Mouse (Mus musculus): ENCODE measurements at regions not wholly inside any gene's neighbourhood (a gene's known extent, or its start where the extent isn't known, plus 50 kb on each side); places are given as distances from the start of the nearest gene placed in this dataset.
"Not testable (repeated sequence)": the region's sequence is repeated elsewhere in the genome, so short reads cannot be mapped to it uniquely, and the experiment has no call there.

DNA sequence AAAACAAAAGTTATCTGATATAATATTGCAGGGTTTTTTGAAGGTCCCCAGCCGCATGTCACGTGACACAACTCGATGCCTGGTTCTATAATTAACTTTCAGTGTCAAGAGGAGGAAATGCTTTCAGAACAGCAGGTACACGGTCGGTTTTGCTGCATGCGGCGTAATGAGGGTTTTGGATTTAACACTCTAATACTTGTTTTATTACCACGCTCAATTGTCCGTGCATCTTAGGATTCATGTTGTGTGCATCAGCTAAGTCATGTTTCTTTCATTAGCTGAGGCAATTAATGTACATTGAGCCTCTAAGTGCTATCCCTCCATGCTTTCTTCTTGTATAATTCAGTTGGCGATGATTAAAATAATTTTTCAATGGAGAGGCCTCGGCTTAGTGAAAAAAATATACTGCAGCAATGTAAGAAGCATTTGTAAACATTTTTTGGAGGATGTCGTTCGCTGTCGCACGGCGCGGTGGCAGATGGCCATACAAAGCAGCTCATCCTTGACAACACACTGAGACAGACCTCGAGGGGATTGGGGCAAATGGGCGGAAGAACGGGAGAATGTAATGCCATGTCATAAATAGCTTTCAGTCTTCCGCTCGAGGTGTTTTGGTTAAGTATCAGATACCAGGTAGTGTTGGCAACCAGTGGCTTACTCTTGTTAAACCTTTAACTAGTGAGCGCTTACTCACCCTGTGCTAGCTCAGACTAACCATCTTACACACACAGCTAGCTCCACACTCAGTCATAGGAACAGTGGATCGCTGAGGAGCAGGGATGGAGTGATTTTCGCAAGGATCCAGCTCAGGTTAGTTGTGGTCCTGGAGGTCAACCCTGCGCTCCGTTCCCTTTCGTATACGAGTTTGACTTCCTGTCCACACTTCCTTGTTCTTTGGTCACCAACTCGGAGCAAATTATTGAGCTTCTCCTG is 130.2 kb upstream of the Rhobtb1 start:
- H3K9me3 ChIP-seq, result no peaks in the 10 kb centered on the region
- WGBS, result 83% methylated on average over 30 of the region's 30 CpGs
- no peaks in the 10 kb centered on the region for H3K4me1 ChIP-seq (replicated peaks)
- H3K4me3 ChIP-seq, result no peak overlapping the region
- peak; percentile 5 for DNase-seq (ENCODE audit: low spot score)
- no peaks in the 10 kb centered on the region for H3K36me3 ChIP-seq
- no peak overlapping the region for H3K27ac ChIP-seq
- H3K27me3 ChIP-seq (ENCODE audit: insufficient read depth, poor library complexity, severe bottlenecking), result no peaks in the 10 kb centered on the region

DNA sequence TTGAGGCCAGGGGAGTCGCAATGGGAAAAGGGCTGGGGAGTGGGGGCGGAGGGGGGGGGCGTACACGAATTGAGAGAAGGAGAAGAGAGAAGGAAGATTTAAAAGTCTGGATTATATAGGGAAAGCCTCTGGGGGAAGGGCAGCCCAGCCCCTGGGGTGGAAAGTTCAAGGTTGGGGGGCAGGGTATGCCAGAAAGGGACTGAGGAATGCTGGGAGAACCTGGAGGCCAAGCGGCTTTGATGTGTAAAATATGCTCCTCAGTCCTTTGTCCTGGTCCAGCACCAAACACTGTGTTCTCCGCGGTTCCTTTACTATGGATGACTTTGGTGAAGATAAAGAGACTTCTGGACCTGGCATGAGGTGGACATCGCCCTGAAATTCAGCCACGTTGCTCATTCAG is 117.8 kb upstream of the Rhobtb1 start:
- Histone ChIP-seq H3K27me3 (ENCODE audit: insufficient read depth, poor library complexity, severe bottlenecking) (no peaks in the 10 kb centered on the region), H3K27ac (no peak overlapping the region), H3K4me1 (replicated peaks) (peaks cover 7% of the 10 kb centered on the region; the same call in 1 of the 2 replicates), H3K4me3 (no peak overlapping the region), H3K36me3 (no peaks in the 10 kb centered on the region), H3K9me3 (no peaks in the 10 kb centered on the region; the same call in 1 of the 2 replicates)
- 67% methylated on average over 9 of the region's 9 CpGs for WGBS
- DNase-seq (ENCODE audit: low spot score), result no peak

DNA sequence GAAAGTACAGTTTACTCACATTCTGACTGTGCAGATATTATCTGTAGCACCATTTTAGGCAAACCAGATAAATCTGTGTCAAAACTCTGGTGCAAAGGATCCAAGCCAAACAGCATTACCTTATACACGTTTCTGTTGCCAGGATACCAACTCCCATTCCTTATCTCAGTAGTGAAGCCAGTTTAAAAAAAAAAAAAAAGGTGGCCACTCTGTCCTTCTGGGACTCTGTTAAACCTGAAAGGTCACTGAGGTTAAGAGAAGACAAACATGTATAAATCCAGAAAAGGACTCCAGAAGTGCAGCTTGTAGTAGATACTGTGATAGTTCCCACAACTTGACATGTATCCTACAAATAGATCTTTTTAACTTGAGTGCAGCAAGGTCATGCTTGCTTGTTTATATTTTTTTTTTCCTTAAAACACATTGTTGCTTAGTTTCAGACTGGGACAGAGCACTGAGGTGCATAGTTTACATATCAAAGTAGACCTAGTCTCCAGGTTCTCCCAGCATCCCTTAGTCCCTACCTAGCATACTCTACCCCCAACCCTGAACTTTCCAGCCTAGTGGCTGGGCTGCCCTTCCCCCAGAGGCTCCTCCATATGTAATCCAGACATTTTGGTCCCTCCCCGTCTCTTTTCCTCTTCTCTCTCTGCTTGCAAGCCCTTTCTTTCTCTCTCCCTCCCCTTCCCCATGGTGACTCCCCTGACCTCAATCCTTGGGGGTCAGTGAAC is 116.7 kb upstream of the Rhobtb1 start:
- H3K27ac ChIP-seq, result no peak overlapping the region
- no peaks in the 10 kb centered on the region for H3K27me3 ChIP-seq (ENCODE audit: insufficient read depth, poor library complexity, severe bottlenecking)
- H3K4me1 ChIP-seq (replicated peaks), result peaks cover 7% of the 10 kb centered on the region; the same call in 1 of the 2 replicates
- no peak overlapping the region for H3K4me3 ChIP-seq
- H3K9me3 ChIP-seq, result no peaks in the 10 kb centered on the region; the same call in 1 of the 2 replicates
- WGBS, result 48% methylated on average over 2 of the region's 2 CpGs
- no peaks in the 10 kb centered on the region for H3K36me3 ChIP-seq
- DNase-seq (ENCODE audit: low spot score), result no peak

DNA sequence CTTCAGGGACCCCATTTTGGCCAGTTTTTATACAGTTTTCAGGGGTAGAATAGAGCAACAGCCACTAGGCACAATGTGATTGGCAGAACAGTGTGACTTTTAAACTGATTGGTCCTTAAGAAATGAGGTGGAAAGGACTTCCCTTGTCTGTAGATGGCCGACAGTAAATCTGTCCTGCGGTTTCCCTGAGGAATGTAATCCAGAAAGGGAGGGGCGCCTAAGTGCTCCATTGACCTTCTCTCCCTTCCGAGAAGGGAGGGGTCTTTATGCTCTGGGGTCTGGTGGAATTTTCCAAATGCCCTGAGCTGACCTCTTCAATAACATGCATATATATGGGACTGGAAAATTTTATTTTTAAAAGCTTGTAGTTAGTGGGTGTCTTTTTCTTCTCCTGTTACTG is 115.7 kb upstream of the Rhobtb1 start:
- H3K4me3 ChIP-seq; DNase-seq (ENCODE audit: low spot score); H3K4me1 ChIP-seq (replicated peaks); H3K27me3 ChIP-seq (ENCODE audit: insufficient read depth, poor library complexity, severe bottlenecking); H3K36me3 ChIP-seq; H3K9me3 ChIP-seq; H3K27ac ChIP-seq: not testable (repeated sequence)
- WGBS, result 80% methylated on average over 4 of the region's 4 CpGs

DNA sequence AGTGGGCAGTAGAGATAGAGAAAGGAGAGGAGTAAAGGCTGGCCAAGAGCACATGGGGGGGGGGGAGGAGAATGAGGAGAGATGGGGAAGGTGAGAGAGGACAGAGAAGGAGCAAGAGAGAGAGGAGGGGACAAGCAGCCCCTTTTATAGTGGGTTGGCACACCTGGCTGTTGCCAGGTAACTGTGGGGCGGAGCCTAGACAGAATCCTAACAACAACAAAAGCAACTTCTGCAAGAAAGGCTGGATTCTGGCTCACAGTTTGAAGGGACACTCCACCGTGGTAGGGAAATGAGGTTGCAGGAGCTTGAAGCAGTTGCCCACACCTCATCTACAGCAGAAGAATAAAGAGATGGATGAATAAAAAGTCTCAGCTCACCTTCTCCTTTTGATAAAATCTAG is 115.1 kb upstream of the Rhobtb1 start:
- 86% methylated on average over 2 of the region's 2 CpGs for WGBS
- Histone ChIP-seq H3K27me3 (ENCODE audit: insufficient read depth, poor library complexity, severe bottlenecking) (no peaks in the 10 kb centered on the region), H3K4me3 (no peak overlapping the region), H3K9me3 (no peaks in the 10 kb centered on the region; the same call in 1 of the 2 replicates), H3K4me1 (replicated peaks) (peaks cover 7% of the 10 kb centered on the region; the same call in 1 of the 2 replicates), H3K27ac (no peak overlapping the region), H3K36me3 (no peaks in the 10 kb centered on the region)
- no peak for DNase-seq (ENCODE audit: low spot score)

- Histone ChIP-seq H3K4me3 (no peak overlapping the region), H3K27ac (peak overlapping the region; percentile 59), H3K36me3 (no peaks in the 10 kb centered on the region), H3K4me1 (replicated peaks) (peaks cover 29% of the 10 kb centered on the region), H3K9me3 (no peaks in the 10 kb centered on the region), H3K27me3 (ENCODE audit: insufficient read depth, poor library complexity, severe bottlenecking) (no peaks in the 10 kb centered on the region)
- DNase-seq (ENCODE audit: low spot score), result peak; percentile 64
- WGBS, result 26% methylated on average over 12 of the region's 12 CpGs
Observed at GRCm38 (mm10) chr10:69044171-69044651, 107.0 kb upstream of the Rhobtb1 start.

GRCm38 (mm10) chr10:69045275-69045674 is 106.0 kb upstream of the Rhobtb1 start:
- Histone ChIP-seq H3K4me1 (replicated peaks) (peaks cover 29% of the 10 kb centered on the region), H3K4me3 (no peak overlapping the region), H3K27ac (no peak overlapping the region), H3K36me3 (no peaks in the 10 kb centered on the region), H3K9me3 (0 out of 2 replicates have a peak, but pooled peaks cover 3% of the 10 kb centered on the region), H3K27me3 (ENCODE audit: insufficient read depth, poor library complexity, severe bottlenecking) (no peaks in the 10 kb centered on the region)
- WGBS, result 68% methylated on average over 14 of the region's 14 CpGs
- DNase-seq (ENCODE audit: low spot score), result peak; percentile 4

GRCm38 (mm10) chr10:69046008-69046555 is 105.2 kb upstream of the Rhobtb1 start:
- 57% methylated on average over 10 of the region's 10 CpGs for WGBS
- no peak overlapping the region for H3K27ac ChIP-seq
- peak; percentile 5 for DNase-seq (ENCODE audit: low spot score)

GRCm38 (mm10) chr10:69078008-69078407 is 73.2 kb upstream of the Rhobtb1 start:
- Histone ChIP-seq H3K27me3 (ENCODE audit: insufficient read depth, poor library complexity, severe bottlenecking) (no peaks in the 10 kb centered on the region), H3K27ac (no peak overlapping the region), H3K4me3 (no peak overlapping the region), H3K36me3 (no peaks in the 10 kb centered on the region), H3K4me1 (replicated peaks) (no peaks in the 10 kb centered on the region), H3K9me3 (no peaks in the 10 kb centered on the region)
- DNase-seq (ENCODE audit: low spot score), result no peak
- 80% methylated on average over 11 of the region's 11 CpGs for WGBS

More at GRCm38 (mm10) chr10:69046008-69046555, 105.2 kb upstream of the Rhobtb1 start:
- H3K4me1 ChIP-seq (replicated peaks), result peaks cover 29% of the 10 kb centered on the region
- H3K9me3 ChIP-seq, result 0 out of 2 replicates have a peak, but pooled peaks cover 3% of the 10 kb centered on the region
- H3K36me3 ChIP-seq, result no peaks in the 10 kb centered on the region
- no peaks in the 10 kb centered on the region for H3K27me3 ChIP-seq (ENCODE audit: insufficient read depth, poor library complexity, severe bottlenecking)
- no peak overlapping the region for H3K4me3 ChIP-seq

- Histone ChIP-seq H3K36me3 (no peaks in the 10 kb centered on the region), H3K9me3 (no peaks in the 10 kb centered on the region), H3K27ac (no peak overlapping the region), H3K4me1 (replicated peaks) (no peaks in the 10 kb centered on the region), H3K27me3 (ENCODE audit: insufficient read depth, poor library complexity, severe bottlenecking) (no peaks in the 10 kb centered on the region), H3K4me3 (no peak overlapping the region)
- no peak for DNase-seq (ENCODE audit: low spot score)
- 70% methylated on average over 1 of the region's 1 CpGs for WGBS
Observed at GRCm38 (mm10) chr10:69086184-69086583, 65.0 kb upstream of the Rhobtb1 start.

GRCm38 (mm10) chr10:69091872-69092271 is 59.4 kb upstream of the Rhobtb1 start:
- no peak overlapping the region for H3K4me3 ChIP-seq
- 77% methylated on average over 3 of the region's 3 CpGs for WGBS
- no peaks in the 10 kb centered on the region for H3K9me3 ChIP-seq
- no peaks in the 10 kb centered on the region for H3K36me3 ChIP-seq
- no peak for DNase-seq (ENCODE audit: low spot score)
- H3K27ac ChIP-seq, result no peak overlapping the region
- no peaks in the 10 kb centered on the region for H3K4me1 ChIP-seq (replicated peaks)
- no peaks in the 10 kb centered on the region for H3K27me3 ChIP-seq (ENCODE audit: insufficient read depth, poor library complexity, severe bottlenecking)

GRCm38 (mm10) chr10:69100021-69100420 is 51.2 kb upstream of the Rhobtb1 start:
- no peak for DNase-seq (ENCODE audit: low spot score)
- 88% methylated on average over 3 of the region's 3 CpGs for WGBS
- Histone ChIP-seq H3K4me3 (no peak overlapping the region), H3K9me3 (no peaks in the 10 kb centered on the region), H3K27me3 (ENCODE audit: insufficient read depth, poor library complexity, severe bottlenecking) (no peaks in the 10 kb centered on the region), H3K27ac (no peak overlapping the region), H3K4me1 (replicated peaks) (no peaks in the 10 kb centered on the region), H3K36me3 (no peaks in the 10 kb centered on the region)
